ENCODE assay signal across 13 mouse cellular contexts in genomic region chr2:88093866-88094265, GRCm38 (mm10). TPM values are rescaled to one million over a fixed set of nuclear protein-coding genes. Genes with fewer than 3 reads are reported as not detected.
"Had no signal": no experiment of that assay in that cellular context is flagged by ENCODE, and none has a peak within 500 bp of the region (broad histone marks: within the 10 kb centered on the region; RNA-seq: fewer than 3 reads in every experiment).

Olfr1164 (minus strand) TSS chr2:88093966.

- DNase-seq: retina, postnatal 1 day; right cerebral cortex, adult 18-20 months; right cerebral cortex, postnatal 14 days; right cerebral cortex, postnatal 25 days; right cerebral cortex, postnatal 4 days; spleen, adult 18-20 months; thymus, adult 18-20 months; thymus, adult 2 months; thymus, postnatal 14 days; thymus, postnatal 25 days; thymus, postnatal 36 days; thymus, postnatal 4 days had no signal

RNA-seq across cellular contexts. Expression of gene Olfr1164, which starts in this region (rescaled TPM):
- total RNA-seq: neutrophil, adult 5-6 weeks had no signal
